Mouse (Mus musculus) liver, embryonic 11.5 days (tissue): ENCODE results near the gene Fam186a. TPM values are rescaled to one million over a fixed set of nuclear protein-coding genes. Genes with fewer than 3 reads are reported as not detected.

ENCODE experiments used
- ATAC-seq: fragments of 200-750 bp; cut with Nextera tagmentation; replicated peaks from 2 replicates; pipeline ENCODE4 v1.8.0; 2017; ENCODE audit warnings: moderate number of reproducible peaks, mild to moderate bottlenecking, moderate TSS enrichment, moderate library complexity; ENCODE audit not compliant: low FRiP score
- DNase-seq: peaks from one replicate; pipeline ENCODE4 v3.0.0-alpha.2; 2017; ENCODE audit warnings: low spot score
- H3K27ac ChIP-seq: fragments of 300-500 bp; sonication (generic); 2 replicates; pipeline ENCODE4 v1.5.1; 2014; ENCODE audit warnings: mild to moderate bottlenecking, low read depth, low read length, control low read depth
- H3K27me3 ChIP-seq: fragments of 300-500 bp; sonication (generic); replicated peaks from 2 replicates; pipeline ENCODE4 v1.6.1; 2014; ENCODE audit warnings: low read length, mixed read lengths; ENCODE audit not compliant: control insufficient read depth, insufficient read depth
- H3K36me3 ChIP-seq: fragments of 300-500 bp; sonication (generic); 2 replicates; pipeline ENCODE4 v1.6.1; 2014; ENCODE audit warnings: mild to moderate bottlenecking, low read length, moderate library complexity, mixed read lengths; ENCODE audit not compliant: control insufficient read depth, insufficient read depth
- H3K4me1 ChIP-seq: fragments of 300-500 bp; sonication (generic); replicated peaks from 2 replicates; pipeline ENCODE4 v1.6.1; 2014; ENCODE audit warnings: low read length, mixed read lengths; ENCODE audit not compliant: control insufficient read depth, insufficient read depth
- H3K4me2 ChIP-seq: fragments of 300-500 bp; sonication (generic); 2 replicates; pipeline ENCODE4 v1.6.1; 2014; ENCODE audit warnings: mild to moderate bottlenecking, control low read depth, moderate library complexity
- H3K4me3 ChIP-seq: fragments of 300-500 bp; sonication (generic); 2 replicates; pipeline ENCODE4 v1.5.1; 2014; ENCODE audit warnings: low read depth, low read length, control low read depth
- H3K9ac ChIP-seq: fragments of 300-500 bp; sonication (generic); 2 replicates; pipeline ENCODE4 v1.6.1; 2014; ENCODE audit warnings: low read depth, low read length, control low read depth
- H3K9me3 ChIP-seq: fragments of 300-500 bp; sonication (generic); 2 replicates; pipeline ENCODE4 v1.6.1; 2016; ENCODE audit warnings: low read length, inconsistent platforms, mixed read lengths; ENCODE audit not compliant: control insufficient read depth
- WGBS: fragments of 180-500 bp; shearing (Covaris S2); extraction: QIAGEN DNeasy Blood & Tissue Kit; methylation state at CpG from one replicate; pipeline ENCODE4 v1.1.7; 2014; 5-methylcytosine and 5-hydroxymethylcytosine counted together
- polyA plus RNA-seq: library from polyadenylated mRNA; unstranded; fragments of >200 nt; fragmentation: Nextera tagmentation; extraction: Ambion mirVana; gene quantifications from 2 replicates; pipeline ENCODE4 v1.2.1, GENCODE M21; 2014

The Fam186a gene
- polyA plus RNA-seq, 1 experiment from 2014 or later = not detected

GRCm38 (mm10) chr15:99872543-99872942 is 94.3 kb downstream of the Fam186a start:
- H3K36me3 ChIP-seq = no peaks in the 10 kb centered on the region
- H3K27me3 ChIP-seq = peaks cover 5% of the 10 kb centered on the region; the same call in 1 of the 2 replicates
- DNase-seq (no peak), ATAC-seq (no peak)
- WGBS = 80% methylated on average over 3 of the region's 3 CpGs
- no peak overlapping the region for H3K4me3 ChIP-seq
- no peak overlapping the region for H3K9ac ChIP-seq
- H3K9me3 ChIP-seq = no peaks in the 10 kb centered on the region
- peaks cover 2% of the 10 kb centered on the region; the same call in 1 of the 2 replicates for H3K4me1 ChIP-seq
- no peak overlapping the region for H3K4me2 ChIP-seq
- no peak overlapping the region for H3K27ac ChIP-seq

Other genes with a start within 250 kb of the Fam186a start
- gene Gpd1, start 249.5 kb downstream of the Fam186a start, polyA plus RNA-seq = 3.4 and 4.3 TPM in 2 replicates
- 134 and 153 TPM in 2 replicates for gene Cox14, start 241.4 kb downstream of the Fam186a start, polyA plus RNA-seq
- 32.3 and 34.7 TPM in 2 replicates for gene Cers5, start 194.2 kb downstream of the Fam186a start, polyA plus RNA-seq
- gene Lima1, start 91.6 kb downstream of the Fam186a start, polyA plus RNA-seq = 19.0 and 19.3 TPM in 2 replicates
- 52.0 and 57.0 TPM in 2 replicates for gene Larp4, start 3.0 kb upstream of the Fam186a start, polyA plus RNA-seq
- 10.0 and 10.4 TPM in 2 replicates for gene Dip2b, start 71.6 kb upstream of the Fam186a start, polyA plus RNA-seq